Mouse (Mus musculus): ENCODE measurements around the gene Lman2.
A peak's percentile ranks its signal among the peaks of the same experiment; 100 is the strongest.

The Lman2 gene

GRCm38 (mm10) chr13:55322130-55322825 is 40.3 kb downstream of the Lman2 start:
- peak; percentile 92 for DNase-seq

GRCm38 (mm10) chr13:55321434-55322129 is 41.0 kb downstream of the Lman2 start, which contains the start of gene Rab24:
Gene Rab24, minus strand, starts transcription at chr13:55321946.
- DNase-seq: peak; percentile 89

GRCm38 (mm10) chr13:55319931-55320533 is 42.6 kb downstream of the Lman2 start, which contains the start of gene Prelid1:
Gene Prelid1, plus strand, starts transcription at chr13:55320500.
- peak; percentile 37 for DNase-seq

- DNase-seq: no peak
These were observed 44.2 kb downstream of the Lman2 start for GRCm38 (mm10) chr13:55318351-55318750.

GRCm38 (mm10) chr13:55314891-55315412 is 47.6 kb downstream of the Lman2 start:
- no peak for DNase-seq

- no peak for DNase-seq
These were observed 49.5 kb downstream of the Lman2 start for GRCm38 (mm10) chr13:55313051-55313450.

- DNase-seq: no peak
These were observed 50.5 kb downstream of the Lman2 start for GRCm38 (mm10) chr13:55312028-55312630.

- DNase-seq: no peak
These were observed 61.7 kb downstream of the Lman2 start for GRCm38 (mm10) chr13:55300913-55301312.

- DNase-seq: no peak
These were observed 65.8 kb downstream of the Lman2 start for GRCm38 (mm10) chr13:55296760-55297159.
